Mouse (Mus musculus) embryo, embryonic 11.5 days (tissue): ENCODE results near the gene Rnf11.
"Not testable (repeated sequence)": the region's sequence is repeated elsewhere in the genome, so short reads cannot be mapped to it uniquely, and the experiment has no call there.

Source experiments
- DNase-seq: peaks from one replicate; pipeline ENCODE4 v3.0.0-alpha.2; 2012; ENCODE audit warnings: low read depth, low spot score

Rnf11 gene

GRCm38 (mm10) chr4:109411377-109411967 is 73.1 kb downstream of the Rnf11 start:
- DNase-seq, result no peak

DNA sequence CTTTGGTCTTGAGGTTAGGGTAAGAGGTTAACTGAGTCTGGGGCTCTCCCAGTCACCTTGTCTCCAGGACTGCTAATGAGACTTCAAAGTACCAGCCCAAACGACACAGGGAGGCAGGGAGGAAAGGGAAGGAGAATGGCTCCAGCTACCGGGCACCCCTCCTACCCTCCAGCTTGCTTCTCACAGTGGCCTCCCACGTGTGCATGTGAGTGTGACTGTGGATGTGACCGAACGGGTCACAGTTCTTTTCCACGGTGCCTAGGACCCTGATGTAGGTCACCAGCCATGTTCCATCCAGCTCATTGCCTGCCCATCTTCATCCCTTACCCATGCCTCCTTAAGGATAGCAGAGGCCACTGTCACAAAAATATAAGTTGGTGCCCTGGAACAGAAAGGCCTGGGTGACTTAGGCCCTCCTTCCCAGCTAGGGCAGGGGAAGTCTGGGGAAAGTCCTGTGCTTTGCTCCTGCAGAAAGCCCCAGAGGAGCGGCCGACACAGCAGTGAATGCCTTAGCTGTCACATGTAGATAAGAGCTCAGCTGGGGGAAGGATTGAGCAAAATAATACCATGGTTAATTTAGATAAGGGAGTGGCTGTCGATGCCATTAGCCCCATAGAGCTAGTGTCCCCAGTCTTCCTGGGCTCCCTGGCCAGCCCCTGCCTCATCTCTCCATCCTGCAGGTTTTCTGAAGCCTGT is 73.7 kb downstream of the Rnf11 start:
- no peak for DNase-seq

DNA sequence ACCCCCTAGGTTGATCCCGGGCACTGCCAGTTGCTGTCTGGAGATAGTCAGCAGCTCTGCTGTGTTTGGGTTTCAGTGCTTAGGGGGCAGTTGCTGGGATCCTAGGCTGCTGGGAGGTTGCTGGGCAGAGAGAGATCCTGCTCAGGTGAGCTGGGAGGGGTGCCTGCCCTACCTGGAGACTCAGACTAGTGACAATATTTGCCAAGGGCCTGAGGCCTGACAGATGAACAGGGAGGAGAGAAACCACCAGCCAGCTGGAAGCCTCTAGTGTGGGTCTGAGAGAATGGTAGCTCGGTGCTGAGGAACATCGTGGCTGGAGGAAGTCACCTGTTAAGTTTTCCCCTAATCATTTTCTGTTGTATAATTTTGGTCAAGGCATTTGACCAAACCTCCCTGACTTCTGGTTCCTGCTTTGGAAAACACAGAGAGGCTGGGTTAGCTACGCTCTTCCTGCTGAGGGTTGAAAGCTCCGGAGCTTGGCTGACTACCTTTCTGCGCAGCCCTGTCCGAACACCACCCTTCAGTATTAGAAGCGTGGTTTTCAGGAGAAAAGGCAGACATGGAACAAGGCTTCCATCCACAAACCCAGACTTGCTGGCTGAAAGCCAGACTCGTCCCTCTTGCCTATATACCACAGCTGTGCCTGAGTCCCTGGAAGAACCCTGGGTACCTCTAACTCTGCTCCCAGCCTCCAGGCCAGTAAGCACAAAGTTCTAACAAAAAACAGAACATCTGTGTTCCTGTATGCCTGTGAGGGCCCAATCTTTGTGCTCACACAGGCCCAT is 76.6 kb downstream of the Rnf11 start:
- DNase-seq, result no peak

GRCm38 (mm10) chr4:109407176-109407520 is 77.4 kb downstream of the Rnf11 start:
- no peak for DNase-seq

GRCm38 (mm10) chr4:109406486-109407175 is 77.9 kb downstream of the Rnf11 start, which contains the start of gene Ttc39a:
Gene Ttc39a (plus strand): TSS chr4:109406623.
- DNase-seq, result peak; percentile 23

GRCm38 (mm10) chr4:109406054-109406485 is 78.5 kb downstream of the Rnf11 start:
- DNase-seq, result peak; percentile 23

GRCm38 (mm10) chr4:109405415-109405814 is 79.1 kb downstream of the Rnf11 start:
- DNase-seq, result no peak

- not testable (repeated sequence) for DNase-seq
Observed at GRCm38 (mm10) chr4:109404908-109405307, 79.6 kb downstream of the Rnf11 start.

GRCm38 (mm10) chr4:109401176-109401689 is 83.3 kb downstream of the Rnf11 start:
- no peak for DNase-seq
